Mouse (Mus musculus) G1E (cell line): Measurements from ENCODE around the gene Oprd1. TPM values are rescaled to one million over a fixed set of nuclear protein-coding genes. Genes with fewer than 3 reads are reported as not detected.

Experiments used
- ATAC-seq: 2 replicates; pipeline ENCODE4 v1.8.0; 2016; ENCODE audit warnings: mild to moderate bottlenecking; ENCODE audit not compliant: insufficient number of reproducible peaks, poor library complexity, low FRiP score, severe bottlenecking; ENCODE audit errors: extremely low read depth
- DNase-seq: peaks from one replicate; pipeline ENCODE4 v3.0.0; 2012; ENCODE audit warnings: low spot score
- H3K27me3 ChIP-seq: 2 replicates; pipeline ENCODE4 v1.6.1; 2012; ENCODE audit warnings: mild to moderate bottlenecking, low read length, inconsistent platforms; ENCODE audit not compliant: insufficient read depth
- H3K36me3 ChIP-seq: replicated peaks from 2 replicates; pipeline ENCODE3; 2012; ENCODE audit warnings: mild to moderate bottlenecking, inconsistent platforms
- H3K4me1 ChIP-seq: 2 replicates; pipeline ENCODE4 v1.6.1; 2012; ENCODE audit warnings: low read depth, low read length, inconsistent platforms, mixed read lengths; ENCODE audit not compliant: insufficient read depth
- H3K4me3 ChIP-seq: 2 replicates; pipeline ENCODE4 v1.5.1; 2012; ENCODE audit warnings: low read depth, mild to moderate bottlenecking, inconsistent platforms, low read length, moderate library complexity, mixed read lengths
- H3K9me3 ChIP-seq: replicated peaks from 2 replicates; pipeline ENCODE4 v1.6.1; 2012; ENCODE audit warnings: inconsistent platforms
- CTCF ChIP-seq: IDR thresholded peaks from 2 replicates; pipeline ENCODE4 v1.5.1; 2012; ENCODE audit warnings: low read depth, low read length, inconsistent platforms, mixed read lengths
- GATA1 ChIP-seq: IDR thresholded peaks from 2 replicates; pipeline ENCODE4 v1.6.1; 2012; ENCODE audit warnings: borderline replicate concordance, low read length, inconsistent platforms, mixed read lengths
- GATA2 ChIP-seq: IDR thresholded peaks from 2 replicates; pipeline ENCODE4 v1.6.1; 2012; ENCODE audit warnings: low read depth, low read length, inconsistent platforms, borderline replicate concordance
- POLR2AphosphoS5 ChIP-seq: IDR thresholded peaks from 2 replicates; pipeline ENCODE4 v1.6.1; 2012; ENCODE audit warnings: low read depth, low read length, inconsistent platforms; ENCODE audit not compliant: insufficient replicate concordance
- TAL1 ChIP-seq: conservative IDR thresholded peaks from 2 replicates; pipeline ENCODE4 v1.6.1; 2012; ENCODE audit warnings: low read depth, low read length, inconsistent platforms, mixed read lengths
- polyA plus RNA-seq: library from polyadenylated mRNA; stranded (reverse); fragments of >175 nt; gene quantifications from 2 replicates; pipeline ENCODE4 v1.2.3, GENCODE M21; 2012
- total RNA-seq, 2 experiments: library from RNA; stranded (forward) in 1 of 2; stranded (reverse) in 1 of 2; fragments of 200-1000 nt in 1 of 2; fragments of >200 nt in 1 of 2; fragmentation: Nextera tagmentation in 1 of 2; gene quantifications; 2 replicates each; pipeline ENCODE4 v1.2.3; 2014 to 2017

The Oprd1 gene
- total and polyA plus RNA-seq, 3 experiments: 0.16 TPM; not detected in 2

DNA sequence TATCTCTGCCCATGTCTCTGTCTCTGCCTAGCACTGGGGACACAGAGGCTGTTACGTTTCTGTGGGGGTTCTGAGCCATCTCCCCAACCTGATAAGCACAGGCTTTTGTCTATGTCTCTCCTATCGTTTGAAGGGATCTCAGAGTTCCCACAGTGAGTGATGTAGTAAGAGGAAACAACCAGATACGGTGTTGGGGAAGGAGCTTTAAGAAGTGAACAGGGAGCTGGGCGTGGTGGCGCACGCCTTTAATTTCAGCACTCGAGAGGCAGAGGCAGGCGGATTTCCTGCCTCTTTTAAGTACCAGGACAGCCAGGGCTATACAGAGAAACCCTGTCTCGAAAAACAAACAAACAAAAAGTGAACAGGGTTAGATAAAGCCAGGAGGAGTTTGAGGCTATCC, 13.2 kb downstream of the Oprd1 start:
- no peak for DNase-seq
- Histone ChIP-seq H3K4me1 (peaks cover 6% of the 10 kb centered on the region; the same call in 1 of the 2 replicates), H3K4me3 (no peak overlapping the region), H3K9me3 (no peaks in the 10 kb centered on the region), H3K36me3 (no peaks in the 10 kb centered on the region), H3K27me3 (peaks cover 55% of the 10 kb centered on the region)
- no peak for ATAC-seq
- no peak for TF ChIP-seq GATA1

DNA sequence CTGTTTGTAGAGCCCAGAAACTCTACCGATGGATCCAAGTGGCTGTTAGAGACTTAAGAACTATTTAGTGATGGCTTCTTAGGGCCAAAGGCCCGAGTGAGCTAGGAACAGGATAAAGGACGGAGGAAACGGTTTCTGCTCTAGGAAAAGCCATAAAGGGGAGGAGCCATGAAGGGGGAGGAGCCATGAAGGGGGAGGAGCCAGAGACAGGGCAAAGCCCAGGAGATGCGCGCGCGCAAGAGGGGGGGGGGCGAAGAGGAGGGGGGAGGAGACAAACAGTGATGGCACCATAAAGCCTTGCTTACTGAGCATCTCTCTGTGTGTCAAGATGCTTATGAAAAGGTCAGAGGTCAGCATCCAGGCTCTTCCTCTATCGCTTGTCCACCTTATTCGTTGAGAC, 13.6 kb downstream of the Oprd1 start:
- no peak for TF ChIP-seq GATA2
- no peak for TF ChIP-seq GATA1
- no peak for TF ChIP-seq TAL1
- no peak for TF ChIP-seq CTCF
- no peak for TF ChIP-seq POLR2AphosphoS5
- Histone ChIP-seq H3K9me3 (no peaks in the 10 kb centered on the region), H3K4me3 (no peak overlapping the region), H3K4me1 (peaks cover 6% of the 10 kb centered on the region; the same call in 1 of the 2 replicates), H3K36me3 (no peaks in the 10 kb centered on the region), H3K27me3 (peaks cover 58% of the 10 kb centered on the region)
- ATAC-seq (no peak), DNase-seq (no peak)

DNA sequence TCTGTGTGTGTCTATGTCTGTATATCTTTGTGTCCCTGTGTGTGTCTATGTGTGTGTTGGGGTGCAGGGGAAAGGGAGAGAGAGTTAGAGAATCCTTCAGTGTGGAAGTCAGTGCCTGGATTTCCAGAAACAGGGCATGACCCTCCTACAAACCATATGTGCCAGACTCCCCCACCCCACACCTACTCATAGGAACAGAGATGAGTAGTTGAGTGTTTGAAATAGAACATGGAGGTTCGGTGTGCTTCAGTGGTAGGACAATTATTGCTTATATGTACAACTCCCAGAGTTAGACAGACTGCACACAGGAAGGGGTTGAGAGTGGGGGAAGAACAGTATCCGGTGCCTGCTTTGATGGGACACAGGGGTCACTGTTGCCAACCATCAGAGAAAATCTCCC, 14.2 kb downstream of the Oprd1 start:
- Histone ChIP-seq H3K9me3 (no peaks in the 10 kb centered on the region), H3K4me3 (no peak overlapping the region), H3K27me3 (peaks cover 53% of the 10 kb centered on the region), H3K36me3 (no peaks in the 10 kb centered on the region), H3K4me1 (peaks cover 6% of the 10 kb centered on the region; the same call in 1 of the 2 replicates)
- ATAC-seq (no peak), DNase-seq (no peak)
- no peak for TF ChIP-seq CTCF
- no peak for TF ChIP-seq POLR2AphosphoS5
- TF ChIP-seq TAL1: no peak
- TF ChIP-seq GATA1: no peak
- no peak for TF ChIP-seq GATA2

DNA sequence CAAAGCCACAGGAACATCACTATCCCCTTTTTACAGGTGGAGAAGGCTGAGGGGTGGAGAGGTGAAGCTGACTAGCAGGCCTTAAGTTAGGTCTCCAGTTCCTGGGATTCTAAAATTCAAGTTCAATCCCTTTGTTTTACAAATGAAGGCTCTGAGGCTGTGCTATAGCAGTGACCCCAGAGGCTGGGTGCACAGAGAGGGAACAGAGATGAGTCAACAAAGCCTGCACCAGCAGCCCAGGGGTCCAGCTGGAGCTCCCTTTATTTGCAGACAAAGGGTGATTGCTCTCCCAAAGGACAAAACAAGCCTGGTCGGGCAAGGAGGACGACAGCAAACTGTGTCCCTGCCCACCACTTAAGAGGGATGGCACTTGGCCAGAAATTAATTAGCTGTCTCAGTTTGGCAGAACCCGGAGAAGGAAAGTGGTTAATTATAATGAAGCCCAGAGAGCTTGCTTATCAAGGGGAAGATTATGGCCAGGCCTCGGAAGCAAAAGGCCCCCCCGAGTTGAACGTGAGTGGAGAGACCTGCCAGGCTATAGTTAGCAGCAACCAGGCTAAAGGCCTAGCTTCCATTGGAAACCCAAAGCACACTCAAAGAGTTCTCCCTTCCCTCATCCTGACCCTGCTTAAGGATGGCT, 15.2 kb downstream of the Oprd1 start:
- DNase-seq: no peak
- H3K4me3 ChIP-seq: no peak overlapping the region
- H3K4me1 ChIP-seq: peaks cover 6% of the 10 kb centered on the region; the same call in 1 of the 2 replicates
- H3K27me3 ChIP-seq: peaks cover 52% of the 10 kb centered on the region
- TF ChIP-seq GATA1 (no peak), CTCF (no peak), GATA2 (no peak), TAL1 (no peak), POLR2AphosphoS5 (no peak)
- no peaks in the 10 kb centered on the region for H3K36me3 ChIP-seq
- no peak for ATAC-seq
- H3K9me3 ChIP-seq: no peaks in the 10 kb centered on the region

DNA sequence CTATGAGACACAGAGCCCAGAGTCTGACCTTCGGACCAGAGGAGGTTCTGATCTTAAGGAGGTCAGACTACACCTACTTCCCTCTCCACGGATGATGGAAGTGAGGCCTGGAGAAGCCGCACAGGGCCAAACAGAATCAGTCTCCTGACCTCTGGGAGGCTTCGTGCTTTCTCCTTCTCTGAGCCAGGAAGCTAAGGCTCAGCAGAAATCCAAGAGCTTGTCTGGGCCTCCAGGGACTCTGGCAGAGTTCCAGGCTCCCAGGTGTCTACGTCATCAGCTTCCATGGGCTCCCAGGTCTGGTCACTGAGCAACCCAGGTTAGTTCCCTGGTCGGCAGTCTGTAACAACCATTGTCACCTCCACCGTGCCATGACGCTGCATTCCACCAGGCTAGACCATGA, 17.2 kb downstream of the Oprd1 start:
- no peak for ATAC-seq
- TF ChIP-seq GATA2 (no peak), POLR2AphosphoS5 (no peak), GATA1 (no peak), TAL1 (no peak), CTCF (no peak)
- Histone ChIP-seq H3K36me3 (no peaks in the 10 kb centered on the region), H3K27me3 (peaks cover 50% of the 10 kb centered on the region), H3K4me1 (no peaks in the 10 kb centered on the region), H3K4me3 (no peak overlapping the region), H3K9me3 (no peaks in the 10 kb centered on the region)
- DNase-seq: no peak

DNA sequence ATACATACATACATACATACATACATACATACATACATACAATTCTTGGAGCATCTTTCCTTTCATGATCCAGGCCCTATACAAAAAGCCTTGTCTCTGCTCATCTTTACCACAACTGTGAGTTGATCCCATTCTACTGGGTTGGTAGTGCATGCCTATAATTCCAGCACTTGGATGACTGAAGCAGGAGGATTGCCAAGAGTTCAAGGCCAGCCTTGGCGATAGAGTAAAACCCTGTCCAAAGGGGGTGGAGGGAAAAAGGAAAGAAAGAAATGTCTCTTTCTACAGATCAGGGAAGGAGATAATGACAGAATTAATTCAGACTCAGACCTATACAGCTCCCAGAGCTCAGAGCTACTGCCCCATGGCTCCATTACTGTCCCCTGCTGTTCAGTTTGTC, 21.1 kb downstream of the Oprd1 start:
- TF ChIP-seq GATA2: no peak
- no peak for TF ChIP-seq POLR2AphosphoS5
- no peak for TF ChIP-seq CTCF
- no peak for ATAC-seq
- H3K27me3 ChIP-seq: peaks cover 50% of the 10 kb centered on the region

DNA sequence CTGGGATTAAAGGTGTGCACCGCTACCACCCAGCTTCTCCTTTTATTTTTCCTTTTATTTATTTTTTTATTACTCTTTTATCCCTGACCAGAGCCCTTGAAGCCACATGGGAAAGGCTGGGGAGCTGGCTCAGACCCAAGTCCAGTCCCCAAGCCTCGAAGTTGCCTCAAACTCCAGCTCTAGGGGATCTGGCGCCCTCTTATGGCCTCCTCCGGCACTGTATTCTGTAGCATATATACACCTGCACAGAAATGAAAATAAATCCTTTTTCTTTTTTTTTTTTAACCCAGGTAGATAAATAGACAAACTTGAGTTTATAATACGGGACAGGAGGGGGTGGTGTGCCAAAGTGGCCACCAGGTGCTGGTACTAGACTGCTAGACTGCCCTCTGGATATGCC, 22.6 kb downstream of the Oprd1 start:
- no peaks in the 10 kb centered on the region for H3K4me1 ChIP-seq
- H3K9me3 ChIP-seq: no peaks in the 10 kb centered on the region
- no peaks in the 10 kb centered on the region for H3K36me3 ChIP-seq
- H3K4me3 ChIP-seq: no peak overlapping the region
- TF ChIP-seq CTCF (peak; percentile 14; the same call in 1 of the 2 replicates), GATA1 (no peak), POLR2AphosphoS5 (no peak), GATA2 (no peak), TAL1 (no peak)
- DNase-seq (no peak), ATAC-seq (no peak)
- peaks cover 52% of the 10 kb centered on the region for H3K27me3 ChIP-seq

More for the DNA sequence above, 21.1 kb downstream of the Oprd1 start:
- Histone ChIP-seq H3K9me3 (no peaks in the 10 kb centered on the region), H3K4me3 (no peak overlapping the region), H3K4me1 (no peaks in the 10 kb centered on the region), H3K36me3 (no peaks in the 10 kb centered on the region)
- DNase-seq: no peak
